Mouse (Mus musculus) hindbrain, embryonic 11.5 days (tissue): Measurements from ENCODE around the gene Tas2r135. TPM values are rescaled to one million over a fixed set of nuclear protein-coding genes. Genes with fewer than 3 reads are reported as not detected.

Experiments
- ATAC-seq: fragments of 200-750 bp; cut with Nextera tagmentation; 2 replicates; pipeline ENCODE4 v1.8.0; 2017; ENCODE audit warnings: mild to moderate bottlenecking, moderate TSS enrichment, moderate library complexity; ENCODE audit not compliant: low FRiP score
- DNase-seq: peaks from one replicate; pipeline ENCODE4 v3.0.0-alpha.2; 2015; ENCODE audit warnings: low spot score
- H3K27ac ChIP-seq: fragments of 300-500 bp; sonication (generic); 2 replicates; pipeline ENCODE4 v1.5.1; 2014; ENCODE audit warnings: mild to moderate bottlenecking, low read depth, low read length
- H3K27me3 ChIP-seq: fragments of 300-500 bp; sonication (generic); 2 replicates; pipeline ENCODE4 v1.6.1; 2014; ENCODE audit warnings: mild to moderate bottlenecking, low read length, moderate library complexity, mixed read lengths; ENCODE audit not compliant: control insufficient read depth, insufficient read depth
- H3K36me3 ChIP-seq: fragments of 300-500 bp; sonication (generic); 2 replicates; pipeline ENCODE4 v1.6.1; 2014; ENCODE audit warnings: mild to moderate bottlenecking, low read length, moderate library complexity, mixed read lengths; ENCODE audit not compliant: control insufficient read depth, insufficient read depth
- H3K4me1 ChIP-seq: fragments of 300-500 bp; sonication (generic); replicated peaks from 2 replicates; pipeline ENCODE4 v1.6.1; 2014; ENCODE audit warnings: low read length, mixed read lengths; ENCODE audit not compliant: control insufficient read depth, insufficient read depth
- H3K4me2 ChIP-seq: fragments of 300-500 bp; sonication (generic); replicated peaks from 2 replicates; pipeline ENCODE4 v1.6.1; 2014; ENCODE audit warnings: mild to moderate bottlenecking, low read depth, low read length
- H3K4me3 ChIP-seq: fragments of 300-500 bp; sonication (generic); 2 replicates; pipeline ENCODE4 v1.5.1; 2014; ENCODE audit warnings: low read depth, low read length
- H3K9ac ChIP-seq: fragments of 300-500 bp; sonication (generic); 2 replicates; pipeline ENCODE4 v1.6.1; 2014; ENCODE audit warnings: low read depth, low read length
- H3K9me3 ChIP-seq: fragments of 300-500 bp; sonication (generic); 2 replicates; pipeline ENCODE4 v1.6.1; 2016; ENCODE audit warnings: low read length; ENCODE audit not compliant: control insufficient read depth
- WGBS: fragments of 180-500 bp; shearing (Covaris S2); extraction: QIAGEN DNeasy Blood & Tissue Kit; methylation state at CpG from one replicate; pipeline ENCODE4 v1.1.7; 2014; 5-methylcytosine and 5-hydroxymethylcytosine counted together
- polyA plus RNA-seq: library from polyadenylated mRNA; unstranded; fragments of >200 nt; fragmentation: Nextera tagmentation; extraction: Ambion mirVana; gene quantifications from 2 replicates; pipeline ENCODE4 v1.2.1, GENCODE M21; 2014

The Tas2r135 gene
- polyA plus RNA-seq, 1 experiment from 2014 or later = 0.15 TPM

- 58% methylated on average over 1 of the region's 1 CpGs for WGBS
- Histone ChIP-seq H3K36me3 (0 out of 2 replicates have a peak, but pooled peaks cover 7% of the 10 kb centered on the region), H3K4me2 (no peak overlapping the region), H3K9ac (no peak overlapping the region), H3K4me3 (no peak overlapping the region), H3K4me1 (no peaks in the 10 kb centered on the region), H3K27me3 (no peaks in the 10 kb centered on the region), H3K27ac (no peak overlapping the region), H3K9me3 (no peaks in the 10 kb centered on the region)
- no peak for ATAC-seq
- no peak for DNase-seq
Measured at GRCm38 (mm10) chr6:42362074-42362473, 43.2 kb upstream of the Tas2r135 start.

GRCm38 (mm10) chr6:42362497-42362896 is 42.7 kb upstream of the Tas2r135 start:
- Histone ChIP-seq H3K27me3 (no peaks in the 10 kb centered on the region), H3K36me3 (0 out of 2 replicates have a peak, but pooled peaks cover 5% of the 10 kb centered on the region), H3K9me3 (no peaks in the 10 kb centered on the region), H3K4me3 (no peak overlapping the region), H3K4me2 (no peak overlapping the region), H3K4me1 (no peaks in the 10 kb centered on the region), H3K27ac (no peak overlapping the region), H3K9ac (no peak overlapping the region)
- 100% methylated on average over 1 of the region's 1 CpGs for WGBS
- ATAC-seq (no peak), DNase-seq (no peak)

- ATAC-seq (no peak), DNase-seq (no peak)
- no peak overlapping the region for H3K4me2 ChIP-seq
- no peaks in the 10 kb centered on the region for H3K9me3 ChIP-seq
- H3K27ac ChIP-seq = no peak overlapping the region
- H3K9ac ChIP-seq = no peak overlapping the region
- H3K4me1 ChIP-seq = no peaks in the 10 kb centered on the region
- H3K27me3 ChIP-seq = no peaks in the 10 kb centered on the region
- WGBS = 67% methylated on average over 3 of the region's 3 CpGs
- 0 out of 2 replicates have a peak, but pooled peaks cover 1% of the 10 kb centered on the region for H3K36me3 ChIP-seq
- H3K4me3 ChIP-seq = no peak overlapping the region
Measured at GRCm38 (mm10) chr6:42362974-42363373, 42.3 kb upstream of the Tas2r135 start.

- no peaks in the 10 kb centered on the region for H3K36me3 ChIP-seq
- DNase-seq = no peak
- H3K4me1 ChIP-seq = no peaks in the 10 kb centered on the region
- H3K9ac ChIP-seq = no peak overlapping the region
- H3K4me3 ChIP-seq = no peak overlapping the region
- H3K27ac ChIP-seq = no peak overlapping the region
- WGBS = 77% methylated on average over 4 of the region's 4 CpGs
- no peaks in the 10 kb centered on the region for H3K9me3 ChIP-seq
- H3K4me2 ChIP-seq = no peak overlapping the region
- no peak for ATAC-seq
- H3K27me3 ChIP-seq = no peaks in the 10 kb centered on the region
Measured at GRCm38 (mm10) chr6:42364066-42364465, 41.2 kb upstream of the Tas2r135 start.

- Histone ChIP-seq H3K36me3 (no peaks in the 10 kb centered on the region), H3K9ac (no peak overlapping the region), H3K27ac (no peak overlapping the region), H3K9me3 (no peaks in the 10 kb centered on the region), H3K4me1 (no peaks in the 10 kb centered on the region), H3K4me2 (no peak overlapping the region), H3K27me3 (no peaks in the 10 kb centered on the region), H3K4me3 (no peak overlapping the region)
- no peak for ATAC-seq
- 90% methylated on average over 15 of the region's 15 CpGs for WGBS
- no peak for DNase-seq
Measured at GRCm38 (mm10) chr6:42364607-42365006, 40.6 kb upstream of the Tas2r135 start.

GRCm38 (mm10) chr6:42365215-42365614 is 40.0 kb upstream of the Tas2r135 start:
- Histone ChIP-seq H3K27ac (no peak overlapping the region), H3K27me3 (no peaks in the 10 kb centered on the region), H3K9me3 (no peaks in the 10 kb centered on the region), H3K4me2 (no peak overlapping the region), H3K9ac (no peak overlapping the region), H3K36me3 (no peaks in the 10 kb centered on the region), H3K4me1 (no peaks in the 10 kb centered on the region), H3K4me3 (no peak overlapping the region)
- ATAC-seq (no peak), DNase-seq (no peak)
- 91% methylated on average over 6 of the region's 6 CpGs for WGBS

GRCm38 (mm10) chr6:42369870-42370269 is 35.4 kb upstream of the Tas2r135 start:
- Histone ChIP-seq H3K27me3 (no peaks in the 10 kb centered on the region; the same call in none of the 2 replicates), H3K9ac (no peak overlapping the region), H3K4me3 (no peak overlapping the region), H3K36me3 (no peaks in the 10 kb centered on the region), H3K4me2 (no peak overlapping the region), H3K9me3 (no peaks in the 10 kb centered on the region), H3K27ac (no peak overlapping the region), H3K4me1 (peaks cover 4% of the 10 kb centered on the region; the same call in 1 of the 2 replicates)
- DNase-seq = no peak
- no peak for ATAC-seq
- WGBS = 11% methylated on average over 3 of the region's 3 CpGs

- H3K4me1 ChIP-seq = peaks cover 4% of the 10 kb centered on the region; the same call in 1 of the 2 replicates
Measured at GRCm38 (mm10) chr6:42370630-42371363, 34.4 kb upstream of the Tas2r135 start.

GRCm38 (mm10) chr6:42372001-42372400 is 33.2 kb upstream of the Tas2r135 start:
- Histone ChIP-seq H3K36me3 (no peaks in the 10 kb centered on the region), H3K27ac (no peak overlapping the region), H3K9me3 (no peaks in the 10 kb centered on the region), H3K27me3 (no peaks in the 10 kb centered on the region; the same call in none of the 2 replicates), H3K4me1 (peaks cover 4% of the 10 kb centered on the region; the same call in 1 of the 2 replicates), H3K9ac (no peak overlapping the region), H3K4me3 (no peak overlapping the region), H3K4me2 (no peak overlapping the region)
- DNase-seq (no peak), ATAC-seq (no peak)
- WGBS = 10% methylated on average over 3 of the region's 3 CpGs

More at GRCm38 (mm10) chr6:42370630-42371363, 34.4 kb upstream of the Tas2r135 start:
- H3K27me3 ChIP-seq = no peaks in the 10 kb centered on the region; the same call in none of the 2 replicates
- H3K9ac ChIP-seq = no peak overlapping the region
- H3K27ac ChIP-seq = no peak overlapping the region
- DNase-seq (no peak), ATAC-seq (no peak)
- no peaks in the 10 kb centered on the region for H3K36me3 ChIP-seq
- H3K9me3 ChIP-seq = no peaks in the 10 kb centered on the region
- H3K4me3 ChIP-seq = no peak overlapping the region
- H3K4me2 ChIP-seq = no peak overlapping the region
- WGBS = 64% methylated on average over 4 of the region's 4 CpGs
